Mouse (Mus musculus): Measurements from ENCODE around the gene Tbx21. TPM values are rescaled to one million over a fixed set of nuclear protein-coding genes. Genes with fewer than 3 reads are reported as not detected.
A peak's percentile ranks its signal among the peaks of the same experiment; 100 is the strongest.

The Tbx21 gene
- polyA plus RNA-seq, 1 experiment from 2014 or later: 0.13 TPM

DNA sequence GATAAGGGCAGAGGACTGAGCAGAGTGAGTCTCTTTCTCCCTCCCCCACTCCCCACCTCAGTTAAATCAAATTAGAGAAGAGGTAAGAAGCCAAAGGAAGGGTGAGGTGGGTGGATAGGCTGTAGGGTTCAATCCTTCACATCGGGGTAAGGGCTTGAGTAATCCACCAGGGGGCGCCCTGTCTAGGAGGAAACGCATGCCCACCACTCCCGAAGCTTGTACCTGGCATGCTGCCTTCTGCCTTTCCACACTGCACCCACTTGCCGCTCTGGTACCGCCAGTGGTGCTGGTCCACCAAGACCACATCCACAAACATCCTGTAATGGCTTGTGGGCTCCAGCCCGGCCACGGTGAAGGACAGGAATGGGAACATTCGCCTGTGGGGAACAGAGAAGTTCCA lies 13.4 kb downstream of the Tbx21 start:
- 19% methylated on average over 9 of the region's 9 CpGs for WGBS
- H3K4me1 ChIP-seq (replicated peaks; ENCODE audit: control insufficient read depth, insufficient read depth, low read length): no peaks in the 10 kb centered on the region
- H3K9me3 ChIP-seq (ENCODE audit: control insufficient read depth): no peaks in the 10 kb centered on the region
- TF ChIP-seq CTCF (IDR thresholded peaks at IDR 0.05; ENCODE audit: low read depth): peak; percentile 87
- H3K27ac ChIP-seq (ENCODE audit: low read depth, low read length): no peak overlapping the region
- H3K4me2 ChIP-seq (replicated peaks; ENCODE audit: low read depth): no peak overlapping the region
- ATAC-seq: no peak
- no peak overlapping the region for H3K4me3 ChIP-seq (ENCODE audit: low read depth, low read length)
- H3K36me3 ChIP-seq (ENCODE audit: control insufficient read depth, insufficient read depth): no peaks in the 10 kb centered on the region
- H3K9ac ChIP-seq (ENCODE audit: low read depth, low read length): no peak overlapping the region
- H3K27me3 ChIP-seq (replicated peaks; ENCODE audit: control insufficient read depth, insufficient read depth, low read length): peaks cover 26% of the 10 kb centered on the region

DNA sequence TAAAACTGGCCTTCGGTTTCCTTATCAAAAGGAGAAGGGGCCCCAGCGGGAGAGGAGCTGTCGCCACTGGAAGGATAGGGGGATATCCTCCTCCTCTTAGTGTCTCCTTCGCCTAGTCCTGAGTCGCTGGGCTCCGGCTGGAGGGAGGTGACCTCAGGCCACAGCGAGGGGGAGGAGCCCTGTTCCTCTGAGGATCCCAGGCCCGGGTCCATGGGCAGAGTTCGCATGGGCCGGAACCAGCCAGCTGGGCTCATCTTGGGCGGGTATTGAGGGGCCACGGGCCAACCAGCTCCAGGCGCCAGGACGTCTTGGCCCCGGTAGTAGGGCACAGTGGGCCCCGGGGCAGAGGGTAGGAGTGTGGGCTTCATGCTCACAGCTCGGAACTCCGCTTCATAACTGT lies 16.3 kb downstream of the Tbx21 start:
- Histone ChIP-seq H3K27me3 (replicated peaks; ENCODE audit: control insufficient read depth, insufficient read depth, low read length) (peaks cover 26% of the 10 kb centered on the region), H3K4me1 (replicated peaks; ENCODE audit: control insufficient read depth, insufficient read depth, low read length) (no peaks in the 10 kb centered on the region), H3K9ac (ENCODE audit: low read depth, low read length) (no peak overlapping the region), H3K27ac (ENCODE audit: low read depth, low read length) (no peak overlapping the region), H3K36me3 (ENCODE audit: control insufficient read depth, insufficient read depth) (no peaks in the 10 kb centered on the region), H3K9me3 (ENCODE audit: control insufficient read depth) (no peaks in the 10 kb centered on the region), H3K4me3 (ENCODE audit: low read depth, low read length) (no peak overlapping the region), H3K4me2 (replicated peaks; ENCODE audit: low read depth) (peak overlapping the region; percentile 28)
- 14% methylated on average over 18 of the region's 18 CpGs for WGBS
- TF ChIP-seq CTCF (IDR thresholded peaks at IDR 0.05; ENCODE audit: low read depth): no peak
- no peak for ATAC-seq

DNA sequence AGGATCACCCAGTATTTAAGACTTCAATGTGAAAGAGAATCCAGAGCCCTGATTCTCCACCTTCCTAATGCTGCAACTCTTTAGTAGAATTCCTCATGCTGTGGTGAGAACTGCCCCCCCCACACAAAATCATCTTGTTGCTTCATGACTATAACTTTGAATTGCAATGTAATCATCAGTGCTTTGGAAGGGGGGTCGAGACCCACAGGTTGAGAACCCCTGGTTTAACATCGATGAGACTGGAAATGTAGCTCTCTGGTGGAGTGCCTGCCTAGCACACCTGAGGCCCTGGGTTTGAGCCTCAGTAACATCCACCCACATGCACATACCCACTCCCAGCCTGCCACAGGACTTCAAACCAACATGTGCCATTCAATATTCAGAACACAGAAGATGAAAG lies 20.5 kb downstream of the Tbx21 start:
- no peak overlapping the region for H3K4me3 ChIP-seq (ENCODE audit: low read depth, low read length)
- H3K27me3 ChIP-seq (replicated peaks; ENCODE audit: control insufficient read depth, insufficient read depth, low read length): peaks cover 19% of the 10 kb centered on the region
- 67% methylated on average over 2 of the region's 2 CpGs for WGBS
- no peaks in the 10 kb centered on the region for H3K4me1 ChIP-seq (replicated peaks; ENCODE audit: control insufficient read depth, insufficient read depth, low read length)
- no peaks in the 10 kb centered on the region for H3K36me3 ChIP-seq (ENCODE audit: control insufficient read depth, insufficient read depth)
- no peak overlapping the region for H3K9ac ChIP-seq (ENCODE audit: low read depth, low read length)
- no peak for TF ChIP-seq CTCF (IDR thresholded peaks at IDR 0.05; ENCODE audit: low read depth)
- H3K4me2 ChIP-seq (replicated peaks; ENCODE audit: low read depth): no peak overlapping the region
- no peak for ATAC-seq
- no peak overlapping the region for H3K27ac ChIP-seq (ENCODE audit: low read depth, low read length)
- H3K9me3 ChIP-seq (ENCODE audit: control insufficient read depth): no peaks in the 10 kb centered on the region

DNA sequence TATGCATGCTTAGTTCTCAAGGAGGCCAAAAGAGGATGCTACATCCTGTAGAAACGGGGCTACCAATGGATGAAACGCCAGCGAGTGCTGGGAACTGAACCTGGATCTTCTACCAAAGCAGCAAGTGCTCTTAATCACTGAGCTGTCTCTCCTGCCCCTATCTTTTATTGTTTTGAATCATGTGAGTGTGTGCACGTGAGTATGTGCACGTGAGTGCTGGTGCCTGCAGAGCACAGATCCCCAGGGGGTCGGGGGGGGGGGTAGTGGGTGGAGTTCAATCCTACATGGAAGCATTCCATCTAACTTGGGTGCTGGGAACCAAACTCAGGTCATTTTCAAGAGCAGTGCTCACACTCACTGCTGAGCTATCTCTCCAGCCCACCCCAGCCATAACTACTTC lies 28.8 kb downstream of the Tbx21 start:
- Histone ChIP-seq H3K4me1 (replicated peaks; ENCODE audit: control insufficient read depth, insufficient read depth, low read length) (no peaks in the 10 kb centered on the region), H3K9ac (ENCODE audit: low read depth, low read length) (no peak overlapping the region), H3K36me3 (ENCODE audit: control insufficient read depth, insufficient read depth) (no peaks in the 10 kb centered on the region), H3K27me3 (replicated peaks; ENCODE audit: control insufficient read depth, insufficient read depth, low read length) (no peaks in the 10 kb centered on the region; the same call in 1 of the 2 replicates), H3K9me3 (ENCODE audit: control insufficient read depth) (0 out of 2 replicates have a peak, but pooled peaks cover 3% of the 10 kb centered on the region), H3K4me2 (replicated peaks; ENCODE audit: low read depth) (no peak overlapping the region), H3K4me3 (ENCODE audit: low read depth, low read length) (no peak overlapping the region), H3K27ac (ENCODE audit: low read depth, low read length) (no peak overlapping the region)
- no peak for ATAC-seq
- WGBS: 68% methylated on average over 6 of the region's 6 CpGs
- no peak for TF ChIP-seq CTCF (IDR thresholded peaks at IDR 0.05; ENCODE audit: low read depth)

DNA sequence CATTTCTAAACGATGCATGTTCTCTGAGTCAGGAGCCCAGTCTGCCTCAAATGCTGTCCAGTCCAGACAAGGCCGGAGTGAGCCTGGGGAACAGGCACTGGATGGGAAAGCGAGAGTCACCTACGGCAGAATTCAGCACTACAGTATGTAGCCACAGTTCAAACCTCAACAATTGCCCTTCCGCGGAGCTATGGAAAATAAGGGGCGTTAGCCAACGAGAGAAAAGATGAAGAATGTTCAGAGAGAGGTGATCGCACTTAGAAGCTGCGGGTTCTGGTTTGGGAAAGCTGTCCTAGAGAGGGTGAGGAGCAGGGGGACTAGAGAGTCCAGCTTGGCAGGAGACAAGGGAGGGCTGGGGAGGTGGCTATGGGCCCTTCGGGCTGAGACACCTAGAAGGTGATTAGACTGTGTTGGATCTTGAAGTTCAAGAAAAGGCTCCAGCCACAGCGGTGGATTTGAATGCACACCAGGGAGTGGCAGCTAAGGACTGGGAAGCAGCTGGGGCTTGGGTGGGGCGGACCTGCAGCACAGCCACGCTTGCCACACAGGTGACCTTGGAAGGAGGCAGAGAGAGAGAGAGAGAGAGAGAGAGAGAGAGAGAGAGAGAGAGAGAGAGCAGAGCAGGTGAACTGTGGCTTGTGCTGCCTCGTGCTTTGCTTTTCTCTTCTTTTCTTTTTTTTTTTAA lies 30.2 kb downstream of the Tbx21 start:
- Histone ChIP-seq H3K36me3 (ENCODE audit: control insufficient read depth, insufficient read depth) (no peaks in the 10 kb centered on the region), H3K4me1 (replicated peaks; ENCODE audit: control insufficient read depth, insufficient read depth, low read length) (no peaks in the 10 kb centered on the region), H3K4me2 (replicated peaks; ENCODE audit: low read depth) (no peak overlapping the region), H3K27me3 (replicated peaks; ENCODE audit: control insufficient read depth, insufficient read depth, low read length) (no peaks in the 10 kb centered on the region; the same call in 1 of the 2 replicates), H3K9ac (ENCODE audit: low read depth, low read length) (no peak overlapping the region), H3K4me3 (ENCODE audit: low read depth, low read length) (no peak overlapping the region), H3K27ac (ENCODE audit: low read depth, low read length) (no peak overlapping the region), H3K9me3 (ENCODE audit: control insufficient read depth) (0 out of 2 replicates have a peak, but pooled peaks cover 3% of the 10 kb centered on the region)
- 76% methylated on average over 15 of the region's 15 CpGs for WGBS
- no peak for ATAC-seq
- TF ChIP-seq CTCF (IDR thresholded peaks at IDR 0.05; ENCODE audit: low read depth): no peak

DNA sequence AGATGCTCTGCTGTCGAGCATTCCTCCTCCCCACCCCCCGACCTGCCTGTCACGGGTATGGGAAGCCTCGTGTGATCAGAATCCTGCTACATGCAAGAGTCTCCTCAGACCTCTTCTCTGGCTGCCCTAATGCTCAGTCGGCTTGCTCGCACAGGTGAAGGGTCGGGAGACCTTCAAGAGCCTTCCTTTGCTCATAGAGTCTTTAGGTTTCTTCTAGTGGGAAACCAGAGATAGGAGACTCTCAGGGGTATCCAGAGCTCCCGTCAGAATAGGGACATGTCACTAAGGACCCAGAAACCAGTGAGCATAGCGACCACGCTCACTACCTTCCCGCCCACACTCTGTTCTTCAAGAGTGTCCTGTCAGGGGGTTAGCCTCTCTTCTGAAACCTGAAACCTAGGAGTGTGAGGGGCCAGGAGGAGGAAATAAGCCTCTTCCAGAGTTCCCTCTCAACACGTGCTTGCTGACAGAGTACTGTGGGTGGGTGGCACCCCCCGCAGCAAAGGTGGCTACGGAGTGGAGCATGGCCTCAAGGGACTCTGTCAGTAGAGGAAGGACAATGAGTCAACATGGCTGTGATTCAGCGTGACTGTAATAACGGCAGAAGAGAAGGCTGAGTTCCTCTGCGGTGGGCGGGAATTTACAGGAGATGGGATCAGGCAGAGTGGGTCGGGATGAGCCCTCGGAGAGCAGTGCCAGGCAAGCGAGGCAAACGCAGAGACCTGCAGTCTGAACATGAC lies 31.6 kb downstream of the Tbx21 start:
- no peaks in the 10 kb centered on the region; the same call in 1 of the 2 replicates for H3K27me3 ChIP-seq (replicated peaks; ENCODE audit: control insufficient read depth, insufficient read depth, low read length)
- no peak overlapping the region for H3K9ac ChIP-seq (ENCODE audit: low read depth, low read length)
- ATAC-seq: no peak
- no peak overlapping the region for H3K27ac ChIP-seq (ENCODE audit: low read depth, low read length)
- no peaks in the 10 kb centered on the region for H3K36me3 ChIP-seq (ENCODE audit: control insufficient read depth, insufficient read depth)
- WGBS: 26% methylated on average over 22 of the region's 22 CpGs
- H3K4me3 ChIP-seq (ENCODE audit: low read depth, low read length): no peak overlapping the region
- TF ChIP-seq CTCF (IDR thresholded peaks at IDR 0.05; ENCODE audit: low read depth): no peak
- H3K9me3 ChIP-seq (ENCODE audit: control insufficient read depth): no peaks in the 10 kb centered on the region
- H3K4me1 ChIP-seq (replicated peaks; ENCODE audit: control insufficient read depth, insufficient read depth, low read length): no peaks in the 10 kb centered on the region
- no peak overlapping the region for H3K4me2 ChIP-seq (replicated peaks; ENCODE audit: low read depth)
